Mouse (Mus musculus): ENCODE results near the gene Ptpn5. TPM values are rescaled to one million over a fixed set of nuclear protein-coding genes. Genes with fewer than 3 reads are reported as not detected.

The Ptpn5 gene
- polyA plus RNA-seq, 1 experiment from 2014 or later = 7.0 TPM

GRCm38 (mm10) chr7:47112036-47112435 is 21.4 kb downstream of the Ptpn5 start:
- H3K36me3 ChIP-seq (ENCODE audit: insufficient read depth) = no peaks in the 10 kb centered on the region
- no peak overlapping the region for H3K4me3 ChIP-seq (ENCODE audit: low read depth, low read length)
- no peaks in the 10 kb centered on the region for H3K27me3 ChIP-seq (ENCODE audit: insufficient read depth, low read length)
- no peak for ATAC-seq (ENCODE audit: insufficient read depth)
- H3K9ac ChIP-seq = no peak overlapping the region
- TF ChIP-seq CTCF (IDR thresholded peaks at IDR 0.05; ENCODE audit: low read depth) = no peak
- no peak overlapping the region for H3K4me2 ChIP-seq
- WGBS = 82% methylated on average over 5 of the region's 5 CpGs
- H3K4me1 ChIP-seq (ENCODE audit: insufficient read depth) = no peaks in the 10 kb centered on the region
- H3K27ac ChIP-seq (ENCODE audit: low read depth) = no peak overlapping the region
- DNase-seq = no peak
- no peaks in the 10 kb centered on the region for H3K9me3 ChIP-seq (ENCODE audit: low read depth, low read length)

DNA sequence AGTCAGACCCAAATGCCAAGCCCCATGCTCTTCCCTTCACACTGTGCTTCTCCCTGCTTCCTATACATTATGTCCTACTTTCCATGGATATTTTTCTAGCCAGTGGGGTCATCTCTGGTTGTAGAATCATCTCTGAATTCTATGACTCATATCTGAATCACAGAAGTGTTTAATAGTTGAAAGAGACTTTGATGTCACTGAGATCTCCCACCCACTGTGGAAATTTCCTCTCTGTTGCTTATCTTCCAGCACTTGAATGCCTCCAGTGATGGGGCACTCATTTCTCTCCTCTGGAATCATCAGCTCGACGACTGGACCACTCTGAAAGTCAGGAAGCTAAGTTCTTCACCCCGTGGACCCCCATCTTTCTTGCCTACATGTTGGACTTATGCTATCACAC is 22.4 kb downstream of the Ptpn5 start:
- Histone ChIP-seq H3K9ac (no peak overlapping the region), H3K4me3 (ENCODE audit: low read depth, low read length) (no peak overlapping the region), H3K27ac (ENCODE audit: low read depth) (no peak overlapping the region), H3K4me2 (no peak overlapping the region), H3K27me3 (ENCODE audit: insufficient read depth, low read length) (no peaks in the 10 kb centered on the region), H3K4me1 (ENCODE audit: insufficient read depth) (no peaks in the 10 kb centered on the region), H3K9me3 (ENCODE audit: low read depth, low read length) (no peaks in the 10 kb centered on the region), H3K36me3 (ENCODE audit: insufficient read depth) (no peaks in the 10 kb centered on the region)
- no peak for TF ChIP-seq CTCF (IDR thresholded peaks at IDR 0.05; ENCODE audit: low read depth)
- WGBS = 66% methylated on average over 3 of the region's 3 CpGs
- ATAC-seq (ENCODE audit: insufficient read depth) = no peak
- no peak for DNase-seq

DNA sequence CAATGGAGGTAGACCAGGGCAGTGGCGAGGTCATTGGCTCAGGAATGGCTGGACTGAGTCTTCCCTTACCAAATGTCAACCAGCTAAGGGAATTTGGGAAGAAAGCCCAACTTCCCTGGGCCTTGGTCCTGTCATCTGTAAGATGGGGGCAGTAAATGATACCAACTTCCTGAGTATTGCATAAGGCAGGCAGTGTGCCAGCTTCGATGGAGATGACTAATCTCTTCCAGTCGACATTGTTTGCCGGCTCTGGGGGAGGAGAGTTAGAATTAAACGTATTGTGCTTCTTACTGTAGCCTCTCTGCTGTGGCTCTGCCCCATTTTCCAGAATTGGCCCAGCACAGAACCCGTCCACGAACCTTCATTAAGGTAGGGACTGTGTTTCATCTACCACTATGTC is 23.0 kb downstream of the Ptpn5 start:
- DNase-seq = peak; percentile 79
- WGBS = 49% methylated on average over 7 of the region's 7 CpGs

GRCm38 (mm10) chr7:47108779-47109189 is 24.7 kb downstream of the Ptpn5 start:
- no peaks in the 10 kb centered on the region for H3K4me1 ChIP-seq (ENCODE audit: insufficient read depth)
- no peak overlapping the region for H3K27ac ChIP-seq (ENCODE audit: low read depth)
- ATAC-seq (ENCODE audit: insufficient read depth) (no peak), DNase-seq (no peak)
- no peak overlapping the region for H3K4me2 ChIP-seq
- H3K27me3 ChIP-seq (ENCODE audit: insufficient read depth, low read length) = no peaks in the 10 kb centered on the region
- no peak overlapping the region for H3K9ac ChIP-seq
- no peaks in the 10 kb centered on the region for H3K36me3 ChIP-seq (ENCODE audit: insufficient read depth)
- no peak for TF ChIP-seq CTCF (IDR thresholded peaks at IDR 0.05; ENCODE audit: low read depth)
- no peaks in the 10 kb centered on the region for H3K9me3 ChIP-seq (ENCODE audit: low read depth, low read length)
- no peak overlapping the region for H3K4me3 ChIP-seq (ENCODE audit: low read depth, low read length)
- WGBS = 83% methylated on average over 13 of the region's 13 CpGs

More for the DNA sequence above, 23.0 kb downstream of the Ptpn5 start:
- Histone ChIP-seq H3K9ac (no peak overlapping the region), H3K9me3 (ENCODE audit: low read depth, low read length) (no peaks in the 10 kb centered on the region), H3K4me2 (no peak overlapping the region), H3K27ac (ENCODE audit: low read depth) (no peak overlapping the region), H3K4me1 (ENCODE audit: insufficient read depth) (no peaks in the 10 kb centered on the region), H3K4me3 (ENCODE audit: low read depth, low read length) (no peak overlapping the region), H3K36me3 (ENCODE audit: insufficient read depth) (no peaks in the 10 kb centered on the region), H3K27me3 (ENCODE audit: insufficient read depth, low read length) (no peaks in the 10 kb centered on the region)
- no peak for TF ChIP-seq CTCF (IDR thresholded peaks at IDR 0.05; ENCODE audit: low read depth)
- peak; percentile 22; the same call in 1 of the 2 replicates for ATAC-seq (ENCODE audit: insufficient read depth)

DNA sequence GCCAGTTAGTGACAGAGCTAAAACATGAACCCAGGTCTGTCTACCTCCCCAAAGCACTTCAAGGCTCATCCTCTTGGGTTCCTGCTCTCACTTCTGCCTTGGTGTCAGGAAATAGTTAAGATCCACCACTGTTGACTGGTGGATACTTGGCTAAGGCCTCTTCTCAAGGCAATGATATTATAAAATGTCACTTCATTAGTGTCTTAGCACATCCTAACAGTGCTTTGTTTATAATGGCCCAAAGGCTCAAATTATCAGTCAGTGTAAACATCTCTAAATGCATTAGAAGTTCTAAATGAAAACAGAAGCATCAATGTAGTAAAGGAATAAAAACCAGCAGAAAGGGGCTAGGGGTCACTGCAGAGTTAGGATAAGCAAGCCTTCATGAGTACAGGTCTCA is 26.5 kb downstream of the Ptpn5 start:
- H3K4me1 ChIP-seq (ENCODE audit: insufficient read depth) = no peaks in the 10 kb centered on the region
- no peaks in the 10 kb centered on the region for H3K9me3 ChIP-seq (ENCODE audit: low read depth, low read length)
- no peak overlapping the region for H3K9ac ChIP-seq
- ATAC-seq (ENCODE audit: insufficient read depth) (peak; percentile 70), DNase-seq (peak; percentile 67)
- TF ChIP-seq CTCF (IDR thresholded peaks at IDR 0.05; ENCODE audit: low read depth) = no peak
- H3K36me3 ChIP-seq (ENCODE audit: insufficient read depth) = no peaks in the 10 kb centered on the region
- H3K4me3 ChIP-seq (ENCODE audit: low read depth, low read length) = no peak overlapping the region
- H3K4me2 ChIP-seq = no peak overlapping the region
- H3K27me3 ChIP-seq (ENCODE audit: insufficient read depth, low read length) = no peaks in the 10 kb centered on the region
- H3K27ac ChIP-seq (ENCODE audit: low read depth) = no peak overlapping the region

DNA sequence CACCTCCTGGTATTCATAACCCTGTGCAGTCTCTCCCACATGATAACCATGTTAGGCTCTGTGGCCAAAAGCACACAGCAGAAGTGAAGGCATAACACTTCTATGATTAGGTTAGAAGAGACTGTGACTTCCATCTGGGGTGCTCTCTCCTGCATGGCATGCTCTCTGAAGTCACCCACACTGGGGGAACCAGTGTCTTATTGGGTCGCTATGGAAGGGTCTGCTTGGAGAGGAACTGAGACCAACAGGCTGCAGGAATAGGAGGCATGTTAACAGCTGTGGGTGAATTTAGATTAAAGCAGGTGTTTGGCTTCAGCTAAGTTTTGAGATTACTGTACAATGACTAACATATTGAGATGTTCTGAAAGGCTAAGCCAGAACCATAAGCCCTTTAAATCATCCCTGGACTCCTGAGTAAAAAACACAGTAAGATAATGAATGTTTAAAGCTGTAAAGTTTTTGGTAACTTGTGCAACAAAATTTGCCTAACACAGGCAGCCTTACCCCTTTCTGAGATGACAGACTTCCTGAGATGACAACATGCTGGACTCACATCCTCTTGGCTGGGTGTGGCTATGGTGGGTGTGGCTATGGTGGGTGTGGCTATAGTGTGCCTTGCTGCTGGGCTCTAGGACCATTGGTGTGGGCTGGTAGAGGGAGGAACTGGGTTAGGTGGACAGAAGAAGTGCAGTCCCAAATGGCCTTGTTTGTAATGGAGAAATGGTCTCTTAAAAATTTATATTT is 29.6 kb downstream of the Ptpn5 start:
- peak; percentile 32 for DNase-seq
- Histone ChIP-seq H3K9ac (no peak overlapping the region), H3K4me2 (no peak overlapping the region), H3K27ac (ENCODE audit: low read depth) (no peak overlapping the region), H3K27me3 (ENCODE audit: insufficient read depth, low read length) (no peaks in the 10 kb centered on the region), H3K4me3 (ENCODE audit: low read depth, low read length) (no peak overlapping the region), H3K4me1 (ENCODE audit: insufficient read depth) (no peaks in the 10 kb centered on the region), H3K36me3 (ENCODE audit: insufficient read depth) (no peaks in the 10 kb centered on the region), H3K9me3 (ENCODE audit: low read depth, low read length) (no peaks in the 10 kb centered on the region)
- ATAC-seq (ENCODE audit: insufficient read depth) = no peak
- 60% methylated on average over 1 of the region's 1 CpGs for WGBS
- no peak for TF ChIP-seq CTCF (IDR thresholded peaks at IDR 0.05; ENCODE audit: low read depth)

GRCm38 (mm10) chr7:47102970-47103369 is 30.5 kb downstream of the Ptpn5 start:
- no peak for ATAC-seq (ENCODE audit: insufficient read depth)
- H3K9ac ChIP-seq = no peak overlapping the region
- 59% methylated on average over 2 of the region's 2 CpGs for WGBS

More at GRCm38 (mm10) chr7:47102970-47103369, 30.5 kb downstream of the Ptpn5 start:
- no peak overlapping the region for H3K4me3 ChIP-seq (ENCODE audit: low read depth, low read length)
- H3K9me3 ChIP-seq (ENCODE audit: low read depth, low read length) = no peaks in the 10 kb centered on the region
- H3K4me1 ChIP-seq (ENCODE audit: insufficient read depth) = no peaks in the 10 kb centered on the region
- TF ChIP-seq CTCF (IDR thresholded peaks at IDR 0.05; ENCODE audit: low read depth) = no peak
- H3K27ac ChIP-seq (ENCODE audit: low read depth) = no peak overlapping the region
- H3K4me2 ChIP-seq = no peak overlapping the region
- no peak for DNase-seq
- no peaks in the 10 kb centered on the region for H3K27me3 ChIP-seq (ENCODE audit: insufficient read depth, low read length)
- no peaks in the 10 kb centered on the region for H3K36me3 ChIP-seq (ENCODE audit: insufficient read depth)

Data from lung, embryonic 14.5 days (tissue).